Mouse (Mus musculus) heart, postnatal 10 days (tissue): ENCODE results near the gene Dnaaf5. TPM values are rescaled to one million over a fixed set of nuclear protein-coding genes. Genes with fewer than 3 reads are reported as not detected.

Source experiments
- DNase-seq, 2 experiments: peaks; one replicate each; pipeline ENCODE4 v3.0.0; 2021
- intact Hi-C: fragments of 180-260 bp; cut with DNase I; formaldehyde crosslinking; loops from one replicate; pipeline ENCODE4 v1.15.1; 2025
- total RNA-seq, 2 experiments: library from RNA; stranded (reverse); gene quantifications; 2 replicates each; pipeline ENCODE4 v1.2.3; 2021

Gene Dnaaf5
- total RNA-seq, 2 experiments from 2014 or later, result 17.9 to 18.0 TPM

DNA sequence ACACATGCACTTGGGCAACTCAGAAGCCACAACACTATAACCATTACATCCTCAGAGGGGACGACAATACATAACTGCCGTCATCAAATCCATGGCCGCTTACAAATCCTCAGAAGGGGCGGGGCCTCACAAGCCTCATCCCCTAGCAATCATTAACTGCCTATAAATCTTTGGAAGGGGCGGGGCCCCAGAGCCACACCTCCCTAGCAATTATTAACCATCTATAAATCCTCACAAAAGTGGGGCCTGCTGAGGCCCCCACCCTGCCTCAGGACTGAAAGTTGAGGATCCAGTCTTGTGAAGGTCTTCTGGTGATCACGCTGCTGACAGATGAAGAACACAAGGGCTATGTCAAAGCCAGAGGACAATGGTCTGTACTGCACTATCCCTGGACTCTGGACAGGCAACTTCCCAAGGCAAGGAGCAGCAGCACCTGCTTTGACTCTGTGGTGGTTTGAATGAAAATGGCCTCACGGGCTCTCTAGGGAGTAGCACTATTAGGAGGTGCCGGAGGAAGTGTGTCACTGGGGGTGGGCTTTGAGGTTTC lies 11.0 kb upstream of the Dnaaf5 start:
- no peak for DNase-seq
- intact Hi-C loops, result no loop called here

GRCm38 (mm10) chr5:139140589-139140988 lies 9.4 kb upstream of the Dnaaf5 start:
- DNase-seq, result no peak
- intact Hi-C loops, result no loop called here

- intact Hi-C loops, result no loop called here
- DNase-seq, result peak; percentile 70 to 78
These were observed 8.7 kb upstream of the Dnaaf5 start for GRCm38 (mm10) chr5:139141326-139141725.

GRCm38 (mm10) chr5:139143890-139144289 lies 6.1 kb upstream of the Dnaaf5 start:
- intact Hi-C loops, result no loop called here

DNA sequence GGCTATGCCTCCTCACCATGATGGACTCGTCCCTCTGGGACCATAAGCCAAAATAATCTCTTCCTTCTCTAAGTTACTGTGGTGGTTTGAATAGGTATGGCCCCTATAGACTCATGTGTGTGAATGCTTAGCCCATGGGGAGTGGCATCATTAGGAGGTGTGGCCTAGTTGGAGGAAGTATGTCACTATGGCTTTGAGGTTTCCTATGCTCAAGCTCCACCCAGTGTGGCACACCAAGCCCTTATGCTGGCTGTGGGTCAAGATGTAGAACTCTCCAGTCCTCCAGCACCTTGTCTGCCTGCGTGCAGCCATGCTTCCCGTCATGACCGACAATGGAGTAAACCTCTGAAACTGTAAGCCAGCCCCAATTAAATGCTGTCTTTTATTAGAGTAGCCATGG lies 4.3 kb upstream of the Dnaaf5 start:
- DNase-seq, result no peak
- intact Hi-C loops, result no loop called here

More at GRCm38 (mm10) chr5:139143890-139144289, 6.1 kb upstream of the Dnaaf5 start:
- DNase-seq, result no peak

GRCm38 (mm10) chr5:139146476-139147075 lies 3.4 kb upstream of the Dnaaf5 start:
- intact Hi-C loops, result no loop called here
- DNase-seq, result peak; percentile 50 to 53

- intact Hi-C loops, result no loop called here
- peak in 1 of 2 experiments; percentile 31 for DNase-seq
These were observed 2.6 kb upstream of the Dnaaf5 start for GRCm38 (mm10) chr5:139147178-139148078.

- DNase-seq, result no peak
- intact Hi-C loops, result no loop called here
These were observed 884 bp upstream of the Dnaaf5 start for GRCm38 (mm10) chr5:139149006-139149672.

DNA sequence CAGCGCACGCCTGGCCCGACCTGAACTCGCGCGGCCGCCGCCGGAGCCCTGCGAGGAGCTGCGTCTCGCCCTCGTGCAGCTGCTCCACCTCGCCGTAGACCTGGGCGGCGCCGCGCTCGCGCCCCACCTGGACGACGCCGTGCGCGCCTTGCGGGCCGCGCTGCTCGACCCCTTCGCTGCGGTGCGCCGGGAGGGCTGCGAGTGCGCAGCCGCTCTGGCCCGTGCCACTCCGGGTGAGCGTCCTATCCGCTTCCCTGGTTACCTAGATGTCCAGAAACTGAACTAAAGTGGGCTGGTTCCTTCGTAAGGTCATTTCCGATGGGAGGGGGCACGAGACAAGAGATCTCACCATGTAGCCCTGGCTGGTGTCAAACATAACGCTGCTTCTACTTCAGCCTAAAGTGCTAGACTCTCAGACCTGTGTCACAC lies 594 bp downstream of the Dnaaf5 start:
- peak in 1 of 2 experiments; percentile 31 for DNase-seq
- intact Hi-C loops, result no loop called here

- DNase-seq, result no peak
- intact Hi-C loops, result no loop called here
These were observed 10.9 kb downstream of the Dnaaf5 start for GRCm38 (mm10) chr5:139160899-139161298.

- no peak for DNase-seq
- intact Hi-C loops, result no loop called here
These were observed 11.6 kb downstream of the Dnaaf5 start for GRCm38 (mm10) chr5:139161632-139162031.

- DNase-seq, result no peak
- intact Hi-C loops, result no loop called here
These were observed 16.8 kb downstream of the Dnaaf5 start for GRCm38 (mm10) chr5:139166781-139167361.

DNA sequence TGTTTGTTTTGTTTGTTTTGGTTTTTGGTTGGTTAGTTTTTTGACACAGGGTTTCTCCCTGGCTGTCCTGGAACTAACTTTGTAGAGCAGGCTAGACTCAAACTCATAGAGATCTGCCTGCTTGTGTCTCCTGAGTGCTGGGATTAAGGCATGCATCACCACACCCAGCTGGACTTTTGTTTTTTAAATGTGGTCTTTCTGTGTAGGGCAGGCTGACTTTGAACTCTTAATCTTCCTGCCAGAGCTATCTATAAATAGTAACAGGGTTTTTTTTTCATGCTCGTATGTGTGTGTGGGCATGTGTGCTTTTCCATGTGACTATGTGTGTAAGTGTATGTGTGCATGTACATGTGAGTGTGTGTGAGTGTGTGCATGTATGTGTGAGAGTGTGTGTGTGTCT lies 17.5 kb downstream of the Dnaaf5 start:
- intact Hi-C loops, result no loop called here
- DNase-seq, result no peak

DNA sequence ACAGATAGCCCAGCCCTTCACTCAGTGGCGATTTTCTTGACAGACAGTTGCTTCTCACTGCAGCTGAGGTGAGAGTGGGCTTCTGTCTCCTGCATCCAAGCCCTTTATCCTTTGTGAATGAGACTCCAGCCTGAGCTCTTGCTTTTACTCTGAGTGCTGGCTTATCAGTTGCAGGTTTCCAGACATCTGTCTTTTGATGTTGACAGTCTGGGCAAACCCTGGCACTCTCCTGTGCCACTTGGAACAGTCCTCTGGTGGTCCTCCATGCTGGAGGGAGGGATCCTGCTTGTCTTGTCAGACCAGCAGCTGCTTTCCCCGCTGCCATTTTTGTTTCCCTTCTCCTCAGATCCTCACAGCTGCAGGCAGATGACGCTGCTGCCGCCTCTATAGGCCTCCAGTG lies 21.9 kb downstream of the Dnaaf5 start:
- no peak for DNase-seq
- intact Hi-C loops, result no loop called here

DNA sequence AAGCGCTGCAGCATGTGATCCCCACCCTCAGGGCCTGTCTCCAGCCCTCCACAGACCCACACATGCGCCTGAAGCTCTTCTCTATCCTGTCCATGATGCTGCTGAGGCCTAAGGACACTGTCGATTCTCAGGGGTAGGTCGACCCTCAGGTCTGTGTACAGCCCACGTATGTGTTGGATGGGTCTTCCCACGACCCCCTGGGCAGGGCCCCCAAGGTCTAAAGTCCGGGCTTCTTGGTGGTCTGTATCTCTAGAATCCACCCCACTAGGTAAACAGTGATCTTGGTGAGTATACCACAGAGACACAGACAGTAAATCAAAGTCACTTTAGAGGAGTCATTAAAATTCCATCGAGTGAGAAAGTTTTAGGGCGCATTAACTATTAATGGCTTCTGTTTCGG lies 24.1 kb downstream of the Dnaaf5 start:
- intact Hi-C loops, result no loop called here

DNA sequence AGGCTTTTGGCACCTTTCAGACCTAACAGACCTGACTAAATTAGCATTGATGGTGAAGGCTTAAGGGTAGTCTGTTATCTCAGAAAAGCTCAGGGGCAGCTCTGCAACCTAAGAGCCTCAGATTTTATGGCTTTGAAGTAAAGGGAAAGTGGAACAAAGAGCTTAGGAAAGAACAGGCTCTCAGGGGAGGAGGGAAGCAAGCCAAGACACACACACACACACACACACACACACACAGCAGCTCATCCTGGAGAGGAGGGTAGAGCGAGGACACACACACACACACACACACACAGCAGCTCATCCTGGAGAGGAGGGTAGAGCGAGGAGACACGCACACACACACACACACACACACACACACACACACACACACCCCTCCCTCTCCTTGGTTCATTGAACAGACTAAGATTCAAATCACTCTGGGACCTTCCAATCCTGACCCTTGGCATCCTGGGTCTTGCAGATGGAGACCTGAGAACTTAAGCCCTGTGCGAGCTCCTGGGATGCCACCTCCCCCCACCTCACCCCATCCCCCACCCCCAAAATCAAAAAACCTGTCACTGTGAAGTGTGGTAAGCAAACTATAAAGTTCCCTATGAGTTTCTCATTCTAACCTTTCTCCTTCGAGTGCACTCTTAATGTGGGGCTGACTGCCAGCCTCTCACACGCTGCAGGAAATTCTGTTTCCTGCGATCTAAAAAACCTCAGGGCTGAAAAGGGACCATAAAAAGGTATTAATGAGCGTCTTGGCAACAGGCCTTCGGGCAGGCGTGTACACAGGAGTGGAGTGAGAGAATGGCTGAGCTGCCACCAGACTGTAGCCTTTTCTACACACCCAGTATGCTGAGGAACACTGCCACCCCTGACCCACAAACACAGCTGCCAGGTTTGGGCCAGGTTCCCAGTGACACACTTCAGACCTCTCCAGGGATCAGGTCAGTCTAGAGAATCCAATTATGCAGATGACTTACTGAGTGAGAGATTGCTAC lies 24.8 kb downstream of the Dnaaf5 start:
- DNase-seq, result peak; percentile 54 to 69
- intact Hi-C loops, result loop anchor here (5.0 kb wide), 2 partner anchors 58 to 158 kb away; no protein-coding TSS in a partner anchor

More for the DNA sequence above, 24.1 kb downstream of the Dnaaf5 start:
- DNase-seq, result no peak

GRCm38 (mm10) chr5:139178895-139179631 lies 29.0 kb downstream of the Dnaaf5 start:
- DNase-seq, result peak; percentile 77 to 88
- intact Hi-C loops, result loop anchor here (1.0 to 5.0 kb wide), 5 partner anchors 62 to 331 kb away; no protein-coding TSS in a partner anchor

DNA sequence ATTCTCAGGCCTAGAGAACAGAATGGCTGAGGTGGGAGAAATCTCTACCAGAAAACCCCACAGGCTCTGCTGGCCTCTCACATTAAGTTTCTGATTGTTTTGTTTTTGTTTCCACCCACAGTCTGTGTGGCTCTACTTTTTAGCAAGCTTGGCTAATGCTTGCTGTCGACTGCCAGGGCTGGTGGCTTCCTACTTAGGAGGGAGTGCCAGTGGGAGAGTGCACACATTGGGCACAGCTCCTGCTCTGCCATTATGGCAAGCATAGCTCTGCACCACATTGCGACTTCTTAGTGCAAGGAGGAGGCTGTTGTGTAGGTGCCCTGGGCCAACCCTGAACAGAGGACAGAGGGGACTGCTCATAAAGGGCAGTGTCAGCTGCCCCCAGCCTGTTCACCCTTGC lies 33.1 kb downstream of the Dnaaf5 start:
- intact Hi-C loops, result no loop called here
- DNase-seq, result no peak

DNA sequence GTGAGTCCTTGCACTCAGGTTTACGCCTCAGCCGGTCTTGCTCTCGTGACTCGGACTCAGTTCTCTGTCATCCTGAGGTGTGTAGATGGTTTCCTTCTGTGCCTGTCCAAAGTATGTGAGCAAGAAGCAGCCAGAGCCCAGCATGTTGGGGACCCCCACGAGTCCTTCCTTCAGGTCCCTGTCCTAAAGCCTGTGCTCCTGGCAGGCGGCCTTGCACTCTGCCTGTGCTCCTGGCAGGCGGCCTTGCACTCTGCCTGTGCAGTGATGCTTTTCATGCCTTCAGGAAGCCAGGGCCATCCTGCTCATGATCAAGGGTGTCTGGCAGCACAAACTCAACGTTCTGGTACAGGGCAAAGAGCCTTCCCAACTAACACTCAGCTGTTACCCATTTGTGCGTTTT lies 33.6 kb downstream of the Dnaaf5 start:
- DNase-seq, result no peak
- intact Hi-C loops, result no loop called here
